In the genomic region with DNA sequence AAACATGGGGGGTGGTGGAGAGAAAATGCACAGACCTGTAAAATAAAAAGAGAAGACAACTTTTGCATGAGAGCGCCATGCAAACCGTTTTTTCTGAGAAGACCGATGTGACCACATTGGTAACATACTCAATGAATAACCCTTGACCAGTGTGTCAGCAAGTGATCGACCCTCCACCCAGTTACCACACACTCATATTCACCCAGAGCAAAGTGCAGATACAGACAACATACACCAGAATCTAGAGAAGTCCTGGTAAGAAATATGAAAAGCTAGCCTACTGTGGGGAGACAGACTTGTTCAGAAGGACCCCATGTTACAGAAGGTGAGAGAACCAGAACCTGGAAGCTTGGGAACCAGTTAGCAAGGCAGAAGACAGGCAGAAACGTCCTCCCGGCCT, we compare ENCODE assay signal across 8 mouse cellular contexts. TPM values are rescaled to one million over a fixed set of nuclear protein-coding genes. Genes with fewer than 3 reads are reported as not detected.
A peak's percentile ranks its signal among the peaks of the same experiment; 100 is the strongest.
DNase-seq lines count a peak whose midpoint lies in the region; ATAC-seq lines count a peak whose summit lies in the region.

No protein-coding gene starts in this region.

- no peak for ATAC-seq in heart, embryonic 11.5 days (replicated peaks; ENCODE audit: insufficient number of reproducible peaks, low FRiP score, low TSS enrichment)
- ATAC-seq in midbrain, embryonic 12.5 days (ENCODE audit: low FRiP score, low read depth) = 0 out of 2 replicates have a peak, but pooled peaks have one; percentile 0

- H3K9ac ChIP-seq in heart, embryonic 11.5 days (ENCODE audit: low read depth, low read length) = no peak overlapping the region
- 0 out of 2 replicates have a peak overlapping the region, but pooled peaks have one; percentile 83 for H3K9ac ChIP-seq in midbrain, embryonic 12.5 days (replicated peaks)

- H3K27ac ChIP-seq in heart, embryonic 11.5 days (ENCODE audit: low read depth, low read length) = no peak overlapping the region
- peak overlapping the region; percentile 97 for H3K27ac ChIP-seq in hindbrain, embryonic 10.5 days
- H3K27ac ChIP-seq in midbrain, embryonic 12.5 days (replicated peaks) = peak overlapping the region; percentile 91

- peaks cover 44% of the 10 kb centered on the region for H3K27me3 ChIP-seq in heart, embryonic 11.5 days (ENCODE audit: control insufficient read depth, insufficient read depth, low read length)
- peaks cover 21% of the 10 kb centered on the region for H3K27me3 ChIP-seq in hindbrain, embryonic 10.5 days (ENCODE audit: insufficient read depth, poor library complexity, severe bottlenecking)
- peaks cover 16% of the 10 kb centered on the region for H3K27me3 ChIP-seq in midbrain, embryonic 12.5 days

- H3K4me3 ChIP-seq in heart, embryonic 11.5 days (ENCODE audit: low read depth, low read length) = peak overlapping the region; percentile 58; the same call in 1 of the 2 replicates
- peak overlapping the region; percentile 77 for H3K4me3 ChIP-seq in hindbrain, embryonic 10.5 days
- peak overlapping the region; percentile 86 for H3K4me3 ChIP-seq in midbrain, embryonic 12.5 days

- intact Hi-C loops in heart, postnatal 14 days (cut with DNase I) = loop anchor here (2.0 kb wide), 1 partner anchor 46 kb away; no protein-coding TSS in a partner anchor

- 0 out of 2 replicates have a peak, but pooled peaks cover 3% of the 10 kb centered on the region for H3K4me1 ChIP-seq in heart, embryonic 11.5 days (ENCODE audit: control insufficient read depth, insufficient read depth, low read length)
- peaks cover 43% of the 10 kb centered on the region for H3K4me1 ChIP-seq in hindbrain, embryonic 10.5 days (replicated peaks)
- peaks cover 22% of the 10 kb centered on the region for H3K4me1 ChIP-seq in midbrain, embryonic 12.5 days

- H3K9me3 ChIP-seq in heart, embryonic 11.5 days (replicated peaks; ENCODE audit: control insufficient read depth, low read length) = no peaks in the 10 kb centered on the region
- 0 out of 2 replicates have a peak, but pooled peaks cover 2% of the 10 kb centered on the region for H3K9me3 ChIP-seq in hindbrain, embryonic 10.5 days
- no peaks in the 10 kb centered on the region for H3K9me3 ChIP-seq in midbrain, embryonic 12.5 days

- H3K4me2 ChIP-seq in heart, embryonic 11.5 days = peak overlapping the region; percentile 73
- peak overlapping the region; percentile 71 for H3K4me2 ChIP-seq in midbrain, embryonic 12.5 days (replicated peaks)

- WGBS in heart, embryonic 11.5 days (ENCODE audit: insufficient replicate concordance) = 53% methylated on average over 6 of the region's 6 CpGs
- WGBS in hindbrain, embryonic 10.5 days = 53% methylated on average over 6 of the region's 6 CpGs
- WGBS in midbrain, embryonic 12.5 days = 55% methylated on average over 6 of the region's 6 CpGs

- no peaks in the 10 kb centered on the region for H3K36me3 ChIP-seq in heart, embryonic 11.5 days (ENCODE audit: control insufficient read depth, insufficient read depth, low read length)
- H3K36me3 ChIP-seq in hindbrain, embryonic 10.5 days = 0 out of 2 replicates have a peak, but pooled peaks cover under 1% of the 10 kb centered on the region
- H3K36me3 ChIP-seq in midbrain, embryonic 12.5 days = no peaks in the 10 kb centered on the region

- no peak for DNase-seq in heart, postnatal 14 days
- peak; percentile 71 for DNase-seq in adipocyte (ENCODE audit: low spot score)
- DNase-seq in hindbrain, embryonic 10.5 days (ENCODE audit: low spot score) = no peak
- no peak for DNase-seq in thymus, postnatal 25 days
- no peak for DNase-seq in T-cell, adult 2 months (ENCODE audit: low spot score)
- DNase-seq in layer of hippocampus, adult 8-10 months (ENCODE audit: low spot score in 2 of 2) = no peak

RNA-seq across cellular contexts. Expression of a gene that starts 1.6 kb away (rescaled TPM):
- 0.24 and 0.27 TPM in 2 replicates for polyA plus RNA-seq in heart, embryonic 11.5 days (2014; fragmentation: Nextera tagmentation; extraction: Ambion mirVana)
- total RNA-seq in heart, postnatal 14 days (2021) = 1 to 10 TPM; 5.3 to 5.6 TPM
- 2.2 TPM in 2 replicates for polyA plus RNA-seq in hindbrain, embryonic 10.5 days (2016; fragmentation: Nextera tagmentation; extraction: Ambion mirVana)
- 3.5 and 4.2 TPM in 2 replicates for polyA plus RNA-seq in midbrain, embryonic 12.5 days (2016; fragmentation: Nextera tagmentation; extraction: Ambion mirVana)
- 100 to 1,000 TPM; 131 to 139 (median 137) TPM for total RNA-seq in layer of hippocampus, adult 8-10 months (2022)

RNA-seq across cellular contexts. Expression of a gene that starts 42.2 kb away (rescaled TPM):
- polyA plus RNA-seq in heart, embryonic 11.5 days (2014; fragmentation: Nextera tagmentation; extraction: Ambion mirVana) = 0.10 and 0.14 TPM in 2 replicates
- 1 to 10 TPM; 3.2 to 3.5 TPM for total RNA-seq in heart, postnatal 14 days (2021)
- polyA plus RNA-seq in hindbrain, embryonic 10.5 days (2016; fragmentation: Nextera tagmentation; extraction: Ambion mirVana) = 0.30 and 0.47 TPM in 2 replicates
- 0.48 and 2.4 TPM in 2 replicates for polyA plus RNA-seq in midbrain, embryonic 12.5 days (2016; fragmentation: Nextera tagmentation; extraction: Ambion mirVana)
- total RNA-seq in layer of hippocampus, adult 8-10 months (2022) = 100 to 1,000 TPM; 458 to 553 (median 501) TPM

RNA-seq across cellular contexts. Expression of a gene that starts 42.3 kb away (rescaled TPM):
- polyA plus RNA-seq in heart, embryonic 11.5 days (2014; fragmentation: Nextera tagmentation; extraction: Ambion mirVana) = 221 and 235 TPM in 2 replicates
- total RNA-seq in heart, postnatal 14 days (2021) = 100 to 1,000 TPM; 196 to 216 TPM
- polyA plus RNA-seq in hindbrain, embryonic 10.5 days (2016; fragmentation: Nextera tagmentation; extraction: Ambion mirVana) = 33.1 and 37.7 TPM in 2 replicates
- 30.2 and 31.7 TPM in 2 replicates for polyA plus RNA-seq in midbrain, embryonic 12.5 days (2016; fragmentation: Nextera tagmentation; extraction: Ambion mirVana)
- total RNA-seq in layer of hippocampus, adult 8-10 months (2022) = 10 to 100 TPM; 57.2 to 68.4 (median 58.8) TPM

RNA-seq across cellular contexts. Expression of a gene that starts 59.3 kb away (rescaled TPM):
- 1.7 and 1.8 TPM in 2 replicates for polyA plus RNA-seq in heart, embryonic 11.5 days (2014; fragmentation: Nextera tagmentation; extraction: Ambion mirVana)
- total RNA-seq in heart, postnatal 14 days (2021) = not detected
- 5.5 and 7.8 TPM in 2 replicates for polyA plus RNA-seq in hindbrain, embryonic 10.5 days (2016; fragmentation: Nextera tagmentation; extraction: Ambion mirVana)
- 7.4 and 7.9 TPM in 2 replicates for polyA plus RNA-seq in midbrain, embryonic 12.5 days (2016; fragmentation: Nextera tagmentation; extraction: Ambion mirVana)
- 100 to 1,000 TPM; 331 to 354 (median 340) TPM for total RNA-seq in layer of hippocampus, adult 8-10 months (2022)
